Mouse (Mus musculus) gastrocnemius, adult 8-10 months (tissue): ENCODE results near the gene Ddx51. TPM values are rescaled to one million over a fixed set of nuclear protein-coding genes. Genes with fewer than 3 reads are reported as not detected.

Experiments used
- DNase-seq, 2 experiments: peaks; one replicate each; pipeline ENCODE4 v3.0.0; 2022; ENCODE audit warnings: low spot score in 2 of 2
- total RNA-seq, 4 experiments: library from RNA; stranded (reverse); gene quantifications; 2 replicates each; pipeline ENCODE4 v1.2.4; 2022

Ddx51 gene
- 1 to 10 TPM; 5.7 to 9.7 (median 7.3) TPM for total RNA-seq

GRCm38 (mm10) chr5:110652719-110653648, at the start of gene Ddx51, which contains the start of gene Noc4l:
Gene Ddx51 (plus strand): TSS chr5:110653451.
Gene Noc4l (minus strand): TSS chr5:110653417.
- DNase-seq = peak; percentile 84 to 90

- DNase-seq = no peak
Observed at GRCm38 (mm10) chr5:110604311-110604710, 48.9 kb upstream of the Ddx51 start.

GRCm38 (mm10) chr5:110605531-110606221, 47.6 kb upstream of the Ddx51 start:
- DNase-seq = no peak

- DNase-seq = no peak
Observed at GRCm38 (mm10) chr5:110607767-110608166, 45.5 kb upstream of the Ddx51 start.

GRCm38 (mm10) chr5:110608336-110608735, 44.9 kb upstream of the Ddx51 start:
- DNase-seq = no peak

GRCm38 (mm10) chr5:110608941-110609340, 44.3 kb upstream of the Ddx51 start:
- no peak for DNase-seq

- DNase-seq = no peak
Observed at GRCm38 (mm10) chr5:110609425-110609824, 43.8 kb upstream of the Ddx51 start.

- no peak for DNase-seq
Observed at GRCm38 (mm10) chr5:110609868-110610267, 43.4 kb upstream of the Ddx51 start.

- no peak for DNase-seq
Observed at GRCm38 (mm10) chr5:110610484-110610883, 42.8 kb upstream of the Ddx51 start.

GRCm38 (mm10) chr5:110611435-110612158, 41.7 kb upstream of the Ddx51 start:
- DNase-seq = no peak

- no peak for DNase-seq
Observed at GRCm38 (mm10) chr5:110619226-110619625, 34.0 kb upstream of the Ddx51 start.

GRCm38 (mm10) chr5:110624319-110624718, 28.9 kb upstream of the Ddx51 start:
- DNase-seq = no peak

- DNase-seq = no peak
Observed at GRCm38 (mm10) chr5:110627351-110627750, 25.9 kb upstream of the Ddx51 start.

GRCm38 (mm10) chr5:110628156-110628555, 25.1 kb upstream of the Ddx51 start:
- DNase-seq = no peak

- no peak for DNase-seq
Observed at GRCm38 (mm10) chr5:110629525-110630120, 23.6 kb upstream of the Ddx51 start.

GRCm38 (mm10) chr5:110635951-110636707, 17.1 kb upstream of the Ddx51 start:
- DNase-seq = no peak

GRCm38 (mm10) chr5:110638306-110639074, 14.8 kb upstream of the Ddx51 start:
- no peak for DNase-seq

- DNase-seq = peak; percentile 39 to 52
Observed at GRCm38 (mm10) chr5:110639459-110639858, 13.8 kb upstream of the Ddx51 start.

- DNase-seq = no peak
Observed at GRCm38 (mm10) chr5:110646377-110646776, 6.9 kb upstream of the Ddx51 start.

- no peak for DNase-seq
Observed at GRCm38 (mm10) chr5:110653686-110654085, 435 bp downstream of the Ddx51 start.
